Mouse (Mus musculus) olfactory bulb, adult 2 months (tissue): ENCODE measurements around the gene Tdrd9.

Experiments
- CTCF ChIP-seq: fragments of 200-500 bp; IDR thresholded peaks from 2 replicates; pipeline ENCODE4 v1.5.1; 2012; ENCODE audit warnings: low read depth, mild to moderate bottlenecking, low read length, moderate library complexity; ENCODE audit not compliant: insufficient read depth
- POLR2A ChIP-seq: fragments of 200-500 bp; IDR thresholded peaks from 2 replicates; pipeline ENCODE4 v1.6.1; 2012; ENCODE audit warnings: mild to moderate bottlenecking, low read depth, low read length, moderate library complexity; ENCODE audit not compliant: insufficient read depth

DNA sequence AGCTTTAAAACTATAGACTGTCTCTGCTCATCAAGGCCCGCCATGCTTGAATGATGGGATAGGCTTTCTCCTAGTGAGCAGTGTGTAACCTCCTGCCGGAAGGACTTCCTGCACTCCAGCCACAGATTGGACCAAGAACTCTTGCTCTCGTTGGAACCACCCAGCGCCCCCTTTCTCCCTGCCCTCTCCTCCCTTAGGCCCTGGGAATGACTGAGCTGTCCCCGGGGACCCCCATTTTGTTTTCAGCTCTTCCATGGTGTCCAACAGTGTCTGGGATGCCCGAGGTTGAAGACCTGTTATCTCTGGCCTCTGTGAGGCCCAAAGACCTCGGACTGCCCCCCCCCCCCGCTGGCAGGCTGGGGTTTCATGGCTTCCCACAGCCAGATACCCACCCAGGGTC is 108.6 kb downstream of the Tdrd9 start:
- TF ChIP-seq CTCF (no peak), POLR2A (no peak)
